Mouse (Mus musculus): ENCODE data around the gene Tango6. TPM values are rescaled to one million over a fixed set of nuclear protein-coding genes. Genes with fewer than 3 reads are reported as not detected.
A peak's percentile ranks its signal among the peaks of the same experiment; 100 is the strongest.

The Tango6 gene
- total RNA-seq, 2 experiments from 2014 or later = 10.5 to 10.8 TPM

DNA sequence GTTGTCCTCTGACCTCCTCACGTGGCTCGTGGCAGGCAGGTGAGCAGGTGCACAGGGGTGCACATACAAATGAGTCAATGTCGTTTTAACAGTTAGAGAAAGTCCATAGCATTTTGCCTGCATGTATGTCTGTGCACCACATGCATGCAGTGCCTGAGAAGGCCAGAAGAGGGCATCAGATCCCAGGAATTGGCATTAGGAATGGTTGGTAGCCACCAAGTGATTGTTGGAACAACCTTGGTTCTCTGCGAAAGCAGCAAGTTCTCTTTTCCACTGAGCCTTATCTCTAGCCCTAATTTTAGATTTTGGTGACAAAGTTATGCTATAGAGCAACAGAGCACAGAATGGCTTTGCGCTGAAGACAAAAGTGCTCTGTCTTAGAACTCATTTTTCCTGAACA lies 16.7 kb downstream of the Tango6 start:
- DNase-seq (ENCODE audit: low spot score) = peak; percentile 70

DNA sequence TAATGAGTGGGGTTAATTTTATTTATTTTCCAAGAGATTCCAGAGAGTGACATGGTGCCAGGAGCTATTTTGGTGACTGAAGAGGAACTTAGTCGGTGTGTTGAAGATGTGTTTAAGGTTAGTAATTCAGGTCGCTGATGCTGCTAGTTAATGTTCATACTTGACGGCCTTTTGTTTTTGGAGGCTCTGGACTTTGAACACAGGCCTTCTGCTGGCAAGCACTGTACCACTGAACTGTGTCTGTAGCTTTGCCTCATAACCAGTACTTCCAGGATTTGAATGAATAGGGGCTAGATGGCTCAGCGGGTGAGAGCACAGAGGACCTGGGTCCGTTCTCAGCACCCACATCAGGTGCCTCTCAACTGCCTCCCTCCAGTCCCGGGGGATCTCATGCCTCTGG lies 17.3 kb downstream of the Tango6 start:
- no peak for DNase-seq (ENCODE audit: low spot score)

DNA sequence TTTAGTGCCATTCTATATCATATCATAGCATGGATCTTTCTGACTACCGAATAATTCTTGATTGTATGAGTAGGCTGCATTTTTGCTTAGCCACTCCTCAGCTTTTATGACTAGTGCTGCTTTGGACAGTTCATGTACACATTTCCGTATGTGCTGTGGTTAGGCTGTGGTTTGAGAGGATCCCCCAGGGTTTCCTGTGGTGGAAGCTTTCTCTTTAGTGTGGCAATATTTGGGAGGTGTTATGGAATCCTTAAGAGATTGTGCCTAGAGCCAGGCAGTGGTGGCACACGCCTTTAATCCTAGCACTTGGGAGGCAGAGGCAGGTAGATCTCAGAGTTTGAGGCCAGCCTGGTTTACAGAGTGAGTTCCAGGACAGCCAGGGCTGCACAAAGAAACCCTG lies 18.5 kb downstream of the Tango6 start:
- no peak for DNase-seq (ENCODE audit: low spot score)

DNA sequence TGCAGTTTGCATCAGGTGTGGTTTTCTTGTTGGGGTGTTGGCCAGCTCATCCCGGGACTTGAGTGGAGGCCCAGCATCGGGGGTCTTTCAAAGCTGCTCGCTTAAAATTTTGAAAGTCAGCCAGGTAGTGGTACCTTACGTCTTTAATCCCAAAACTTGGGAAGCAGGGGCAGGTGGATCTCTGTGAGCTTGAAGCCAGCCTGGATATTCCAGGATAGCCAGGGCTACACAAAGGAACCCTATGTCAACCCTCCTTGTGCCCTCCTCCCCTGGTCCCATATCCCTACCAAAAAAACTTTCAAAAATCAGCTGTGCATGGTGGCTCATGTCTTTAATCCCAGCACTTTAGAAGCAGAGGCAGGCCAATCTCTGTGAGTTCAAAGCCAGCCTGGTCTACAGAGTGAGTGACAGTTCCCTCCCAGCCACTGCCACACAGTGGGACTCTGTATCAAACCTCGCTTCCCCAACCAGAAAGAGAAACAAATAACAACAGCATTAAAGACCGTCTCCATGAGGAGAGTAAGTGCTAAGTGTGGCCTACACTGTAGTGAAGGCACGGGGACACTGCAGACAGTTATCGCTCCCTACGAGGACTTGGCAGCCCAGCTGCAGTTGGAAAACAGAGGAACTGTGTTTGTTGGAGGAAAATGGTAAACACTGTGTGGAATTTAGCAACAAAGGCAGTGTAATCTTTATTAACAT lies 21.5 kb downstream of the Tango6 start:
- no peak for DNase-seq (ENCODE audit: low spot score)

DNA sequence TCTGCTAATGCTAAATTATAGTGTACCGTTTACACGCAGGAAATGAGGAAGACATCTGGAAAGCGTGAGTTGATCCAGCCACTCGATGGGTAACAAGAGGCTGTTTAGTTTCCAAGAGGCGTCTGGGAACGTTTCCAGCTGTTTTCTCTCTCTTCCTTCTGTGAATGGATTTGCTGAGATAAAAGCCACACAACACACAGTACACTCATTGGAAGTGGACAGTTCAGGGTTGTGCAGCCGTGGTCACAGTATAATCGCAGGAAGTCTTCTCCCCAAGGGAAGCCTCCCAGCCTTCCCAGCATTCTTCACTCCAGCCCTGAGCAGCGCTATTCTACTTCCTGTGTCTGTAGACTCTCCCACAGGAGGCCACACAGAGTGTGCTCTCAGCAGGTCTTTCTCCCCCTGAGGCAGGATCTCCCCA lies 22.0 kb downstream of the Tango6 start:
- peak; percentile 38 for DNase-seq (ENCODE audit: low spot score)

DNA sequence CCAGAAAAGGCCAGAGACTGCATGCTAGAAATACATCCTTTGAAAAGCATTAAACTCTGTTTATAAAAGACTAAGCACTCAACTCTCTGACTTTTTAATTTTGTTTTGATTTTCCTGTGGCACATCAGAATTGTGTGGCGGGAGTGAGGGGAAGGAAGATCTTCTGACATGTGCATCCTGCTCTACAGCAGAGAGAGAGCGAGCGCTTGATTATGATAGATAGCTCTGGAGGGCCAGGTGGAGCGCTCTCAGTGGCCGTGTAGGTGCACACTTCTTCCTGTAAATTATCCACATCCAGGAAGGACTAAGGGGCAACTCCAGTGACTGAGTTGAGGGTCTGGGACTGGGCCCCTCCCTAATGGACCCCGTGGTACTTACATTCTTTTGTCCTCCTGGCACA lies 23.3 kb downstream of the Tango6 start:
- no peak for DNase-seq (ENCODE audit: low spot score)

DNA sequence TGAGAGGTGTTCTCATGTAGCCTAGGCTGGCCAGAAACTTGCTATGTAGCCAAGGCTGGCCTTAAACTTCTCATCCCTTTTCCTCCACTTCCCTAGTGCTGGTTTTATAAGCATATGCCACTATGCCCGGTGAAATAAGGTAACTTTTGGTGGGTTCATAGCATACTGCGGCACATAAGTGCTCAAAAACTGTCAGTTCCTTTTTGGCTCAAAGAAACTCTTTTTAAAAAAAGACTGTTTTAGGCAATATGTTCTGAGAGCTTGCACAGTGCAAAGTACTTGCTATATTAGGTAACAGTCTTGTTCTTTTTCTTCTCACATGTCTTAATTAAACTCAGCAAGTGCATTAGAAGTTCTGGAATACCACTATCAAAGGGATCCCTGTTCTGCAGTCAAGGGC lies 27.1 kb downstream of the Tango6 start:
- no peak for DNase-seq (ENCODE audit: low spot score)

DNA sequence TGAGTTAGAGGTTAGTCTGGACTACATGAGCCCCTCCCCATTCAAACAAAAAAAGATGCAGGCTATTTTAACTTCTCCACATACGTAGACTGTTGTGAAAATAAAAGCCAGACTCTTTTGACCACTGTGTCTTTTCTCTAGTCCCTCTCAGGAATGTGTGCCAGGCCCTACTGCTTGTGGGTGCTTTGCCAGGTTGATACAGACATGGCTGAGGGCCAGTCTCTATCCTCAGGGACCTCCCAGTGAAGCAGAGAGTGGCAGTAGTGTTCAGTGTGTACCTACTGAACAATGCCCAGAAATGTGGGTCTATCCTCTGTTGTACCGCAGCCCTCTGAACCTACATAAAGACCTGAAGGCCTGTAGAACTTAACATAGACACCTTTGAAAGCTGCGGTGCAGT lies 29.6 kb downstream of the Tango6 start:
- DNase-seq (ENCODE audit: low spot score) = no peak

DNA sequence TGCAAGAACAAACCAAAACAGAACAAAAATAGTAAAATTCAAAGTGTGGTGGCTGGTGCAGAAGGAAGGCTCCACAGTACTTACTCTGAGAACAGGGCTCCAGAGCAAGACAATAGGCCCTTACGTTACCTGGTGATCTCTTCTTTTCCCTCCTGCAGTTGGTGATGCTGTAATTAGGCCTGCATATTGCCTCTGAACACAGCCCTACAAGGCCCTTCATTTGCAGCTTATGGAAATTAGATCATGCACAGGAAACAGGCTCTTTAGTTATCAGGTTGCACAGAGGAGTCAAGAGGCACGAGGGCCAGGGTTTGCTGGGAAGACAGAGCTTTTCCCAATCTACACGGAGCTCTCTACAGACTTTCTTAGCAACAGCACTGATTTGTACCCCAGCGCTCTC lies 31.4 kb downstream of the Tango6 start:
- DNase-seq (ENCODE audit: low spot score) = no peak

DNA sequence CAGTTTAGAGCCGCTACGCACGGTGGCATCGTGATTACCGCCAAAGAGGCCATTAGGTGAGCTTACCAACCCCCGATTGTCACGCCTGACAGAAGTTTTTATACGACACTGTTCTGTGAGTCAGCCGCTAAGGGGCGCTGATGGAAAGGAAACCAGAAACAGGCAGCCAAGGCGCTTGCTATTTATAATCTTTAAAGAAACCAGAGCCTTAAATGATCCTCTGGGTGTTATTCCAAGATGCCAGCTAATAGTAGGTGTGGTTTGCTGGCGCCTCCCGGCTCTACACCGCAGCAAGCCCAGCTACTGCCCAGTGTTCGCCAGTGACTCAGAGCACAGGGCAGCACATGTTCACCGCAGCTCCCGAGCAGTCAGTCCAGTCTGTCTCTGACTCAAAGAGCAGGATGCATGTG lies 35.2 kb downstream of the Tango6 start:
- peak; percentile 89 for DNase-seq (ENCODE audit: low spot score)

DNA sequence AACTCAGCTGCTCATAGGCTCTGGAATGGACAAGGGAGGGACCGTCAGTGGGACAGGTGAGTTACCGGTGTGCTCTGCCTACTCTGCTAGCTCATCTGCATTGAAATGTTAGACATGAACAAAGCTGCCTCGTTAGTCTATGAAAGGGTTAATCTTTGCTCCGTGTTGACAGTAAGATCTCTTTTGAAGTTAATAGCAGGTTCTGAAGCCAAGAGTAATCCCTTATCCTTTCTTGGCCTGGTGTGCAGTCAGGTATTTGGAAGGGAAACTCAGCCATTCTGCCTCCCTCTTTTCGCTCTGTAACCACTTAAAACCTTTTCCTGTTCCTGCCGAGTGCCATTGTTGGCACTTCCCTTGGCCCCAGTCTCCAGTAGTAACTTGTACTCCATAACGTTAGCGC lies 38.1 kb downstream of the Tango6 start:
- DNase-seq (ENCODE audit: low spot score) = no peak

DNA sequence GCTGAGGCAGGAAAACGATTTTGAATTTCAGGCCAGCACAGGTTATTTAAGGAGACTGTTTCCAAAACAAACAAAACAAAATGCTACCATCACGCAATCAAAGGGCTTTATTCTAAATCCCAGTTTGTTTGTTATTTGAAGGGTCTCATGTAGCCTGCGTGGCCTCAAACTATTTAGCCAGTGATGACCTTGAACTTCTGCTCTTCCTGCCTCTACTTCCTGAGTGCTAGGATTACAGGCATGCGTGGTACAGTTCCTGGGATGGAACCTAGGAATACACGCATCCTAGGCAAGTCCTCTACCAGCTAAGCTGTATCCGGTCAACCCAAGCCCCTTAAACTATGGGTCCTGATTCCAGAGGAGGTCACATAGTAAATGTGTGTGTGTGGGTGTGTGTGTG lies 39.6 kb downstream of the Tango6 start:
- no peak for DNase-seq (ENCODE audit: low spot score)

DNA sequence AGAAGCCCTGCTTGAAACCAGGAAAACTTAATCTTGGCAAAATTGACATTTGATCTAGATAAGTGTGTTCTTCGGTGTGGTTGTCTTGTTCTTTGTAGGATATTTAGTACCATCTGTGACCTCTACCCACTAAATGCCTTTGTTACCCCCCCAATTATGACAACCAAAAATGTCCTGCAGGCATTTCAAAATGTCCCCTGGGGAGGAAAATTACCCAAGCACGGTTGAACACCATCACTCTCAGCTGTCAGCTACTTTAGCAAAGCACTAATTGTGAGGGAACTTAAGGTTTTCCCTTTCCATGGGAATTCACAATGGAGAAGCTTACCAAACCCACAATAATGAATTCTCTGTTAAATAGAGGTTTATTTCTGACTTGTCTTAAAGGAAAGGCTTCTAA lies 41.1 kb downstream of the Tango6 start:
- no peak for DNase-seq (ENCODE audit: low spot score)

DNA sequence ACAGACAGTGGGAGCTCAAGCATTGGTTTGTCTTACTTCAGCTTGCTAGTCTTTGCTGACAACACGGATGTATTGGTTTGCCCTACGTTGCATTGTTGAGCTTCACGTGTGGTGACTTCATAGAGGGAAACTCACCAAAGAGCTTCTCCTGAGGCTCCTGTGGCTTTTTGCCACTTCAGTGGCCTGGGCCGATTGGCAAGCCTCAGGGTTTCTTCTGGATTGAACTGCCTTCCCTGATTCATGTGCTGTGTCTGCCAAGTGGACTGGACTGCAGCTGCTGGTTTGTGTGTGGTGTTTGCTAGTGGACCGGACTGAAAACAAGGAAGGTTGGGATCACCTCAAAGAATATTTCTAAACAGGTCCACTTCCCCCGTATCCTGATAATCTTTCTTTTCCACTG lies 43.7 kb downstream of the Tango6 start:
- DNase-seq (ENCODE audit: low spot score) = no peak

DNA sequence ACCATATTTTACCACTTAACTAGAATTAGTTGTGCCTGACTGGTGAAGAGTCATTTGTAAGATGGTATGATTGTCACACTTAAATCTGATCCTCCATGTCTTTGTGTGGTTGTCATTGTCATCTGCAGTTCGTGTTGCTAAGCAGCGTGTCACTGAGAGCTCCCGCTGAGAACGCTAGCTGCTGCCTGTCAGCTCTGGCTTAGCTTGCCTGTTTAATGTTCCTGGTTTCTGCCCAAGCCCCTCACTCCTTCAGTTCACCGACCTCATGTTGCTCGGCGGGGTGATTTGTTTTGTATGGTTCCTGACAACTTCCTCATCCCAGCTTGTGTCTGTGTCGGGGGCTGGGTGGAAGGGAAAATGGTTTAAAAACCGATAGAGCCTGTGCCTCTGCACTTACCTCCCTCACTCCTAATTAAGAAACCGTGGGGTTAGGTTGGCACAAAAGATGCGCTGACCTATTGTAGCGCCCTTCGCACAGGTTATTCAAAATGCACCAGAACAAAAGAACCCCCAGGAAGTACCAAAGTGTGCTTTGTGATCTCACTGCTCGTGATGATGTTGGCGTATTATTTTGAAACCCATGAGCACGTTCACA lies 44.5 kb downstream of the Tango6 start:
- no peak for DNase-seq (ENCODE audit: low spot score)

DNA sequence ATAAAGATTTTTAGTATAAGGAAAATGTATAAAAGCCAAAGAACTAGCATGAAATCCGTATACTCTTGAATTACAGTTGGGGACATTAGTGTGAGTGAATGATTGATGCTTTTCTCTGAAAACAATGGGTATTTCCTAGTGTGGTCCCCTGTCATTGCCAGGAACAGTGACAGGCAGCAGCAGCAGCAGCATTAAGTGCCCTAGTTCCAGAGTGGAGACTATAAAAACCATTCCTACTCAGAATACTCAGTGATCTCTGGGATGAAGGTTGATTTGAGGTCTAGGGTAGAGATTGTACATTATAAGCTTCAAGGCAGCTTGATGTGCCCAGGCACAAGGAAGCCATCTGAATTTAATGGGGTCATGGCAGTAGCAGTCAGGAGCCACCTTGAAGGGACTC lies 45.0 kb downstream of the Tango6 start:
- no peak for DNase-seq (ENCODE audit: low spot score)

DNA sequence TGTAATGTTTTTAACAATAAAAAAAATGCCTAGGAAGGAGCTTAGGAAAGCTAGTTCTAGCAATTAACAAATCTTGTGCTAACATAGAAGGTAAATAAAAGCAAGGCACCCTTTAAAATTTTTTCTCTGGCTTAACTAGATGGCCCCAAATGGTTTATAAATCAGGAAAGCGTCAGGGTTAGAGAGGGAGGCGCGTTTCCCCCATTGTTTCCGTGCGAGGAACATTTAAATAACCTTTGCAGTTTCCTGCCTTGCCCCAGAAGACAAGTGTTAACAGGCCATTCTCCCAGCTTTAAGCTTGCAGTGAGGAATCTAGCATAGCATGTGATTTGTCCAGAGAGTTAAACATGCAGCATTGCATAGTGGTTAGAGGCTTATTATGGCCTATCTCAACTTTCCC lies 50.1 kb downstream of the Tango6 start:
- no peak for DNase-seq (ENCODE audit: low spot score)

DNA sequence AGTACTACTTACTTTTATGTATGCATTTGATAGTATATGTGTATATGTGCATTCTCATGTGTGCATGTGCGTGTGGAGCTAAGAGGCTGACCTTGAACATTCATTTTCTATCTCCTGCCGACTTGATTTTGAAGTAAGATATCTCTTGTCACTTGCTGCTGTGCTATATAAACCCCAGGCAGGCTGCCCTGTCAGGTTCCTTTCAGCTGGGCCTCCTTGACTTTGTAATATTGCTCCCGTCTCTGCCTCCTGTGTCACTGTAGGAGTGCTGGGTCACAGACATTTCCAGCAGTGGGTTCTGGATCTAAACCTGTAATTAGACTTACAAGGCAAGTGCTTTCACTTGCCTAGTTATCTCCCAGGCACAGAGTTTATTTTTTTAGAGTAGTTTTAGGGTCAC lies 50.8 kb downstream of the Tango6 start:
- peak; percentile 39 for DNase-seq (ENCODE audit: low spot score)

DNA sequence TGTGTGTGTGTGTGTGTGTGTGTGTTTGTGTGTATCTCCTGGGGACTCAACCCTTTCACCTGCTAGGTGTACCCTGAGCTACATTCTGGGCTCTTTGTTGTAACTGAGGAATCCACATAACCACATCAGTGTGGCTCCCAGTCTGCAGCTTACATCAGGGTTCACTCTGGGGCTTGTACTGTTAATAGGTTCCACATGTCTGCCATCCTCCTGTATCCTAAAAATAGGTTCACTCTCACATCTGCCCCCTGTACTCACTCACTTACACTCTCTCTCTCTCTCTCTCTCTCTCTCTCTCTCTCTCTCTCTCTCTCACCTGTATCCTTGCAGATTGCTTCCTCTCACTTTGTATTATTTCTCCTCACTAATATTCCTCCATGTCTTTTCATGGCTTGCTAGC lies 51.4 kb downstream of the Tango6 start:
- DNase-seq (ENCODE audit: low spot score) = peak; percentile 32

DNA sequence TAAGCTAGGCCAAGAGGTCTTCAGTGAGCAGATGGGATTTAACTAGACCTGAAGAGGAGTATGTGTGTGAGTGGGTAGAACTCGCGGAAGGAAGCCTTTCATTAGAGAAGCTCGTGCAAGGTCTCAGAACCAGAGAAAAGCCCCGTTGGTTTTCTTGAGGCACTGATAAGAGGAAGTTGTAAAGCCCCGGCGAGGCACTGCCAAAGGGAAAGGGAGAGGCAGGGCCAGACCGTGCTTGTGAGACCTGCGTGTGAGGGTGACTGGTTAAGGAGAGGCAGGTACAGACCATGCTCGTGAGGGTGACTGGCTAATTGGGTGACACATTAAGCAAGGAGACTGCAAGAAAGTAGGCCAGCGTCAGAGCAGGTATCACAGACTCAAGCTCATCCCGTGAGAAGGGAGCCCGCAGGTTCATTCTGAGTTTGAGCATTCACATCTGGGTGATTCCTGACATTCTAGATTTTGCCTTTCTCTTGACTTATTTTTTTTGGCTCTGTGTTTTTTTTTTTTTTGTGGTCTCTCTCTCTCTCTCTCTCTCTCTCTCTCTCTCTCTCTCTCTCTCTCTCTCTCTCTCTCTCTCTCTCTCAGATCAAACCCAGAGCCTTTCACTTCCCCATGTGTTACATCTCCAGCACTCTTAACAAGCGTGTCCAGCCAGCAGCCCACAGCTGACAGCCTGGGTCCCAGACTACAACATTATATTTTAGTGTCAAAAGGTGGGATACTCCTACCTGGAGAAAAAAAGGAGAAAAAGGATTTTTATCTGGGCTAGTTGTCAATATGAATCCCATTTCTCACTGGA lies 54.2 kb downstream of the Tango6 start:
- DNase-seq (ENCODE audit: low spot score) = no peak

DNA sequence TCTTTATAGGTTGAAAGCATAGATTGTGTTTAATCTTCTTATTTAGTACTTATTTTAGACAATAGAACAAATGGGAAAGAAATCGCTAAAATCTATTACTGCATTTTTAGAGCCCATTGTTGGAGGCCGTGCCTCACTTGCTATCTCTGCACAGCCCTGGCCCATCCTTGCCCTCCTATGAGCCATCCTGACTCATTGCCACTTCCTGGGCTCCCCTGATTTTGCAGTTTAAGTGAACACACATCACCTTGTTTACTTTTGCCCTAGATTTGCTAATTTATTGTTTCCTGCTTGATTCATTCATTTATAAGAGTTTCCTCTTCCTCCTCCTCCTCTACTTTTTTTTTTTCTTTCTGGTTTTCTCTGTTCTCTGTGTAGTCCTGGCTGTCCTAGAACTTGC lies 55.0 kb downstream of the Tango6 start:
- DNase-seq (ENCODE audit: low spot score) = no peak

DNA sequence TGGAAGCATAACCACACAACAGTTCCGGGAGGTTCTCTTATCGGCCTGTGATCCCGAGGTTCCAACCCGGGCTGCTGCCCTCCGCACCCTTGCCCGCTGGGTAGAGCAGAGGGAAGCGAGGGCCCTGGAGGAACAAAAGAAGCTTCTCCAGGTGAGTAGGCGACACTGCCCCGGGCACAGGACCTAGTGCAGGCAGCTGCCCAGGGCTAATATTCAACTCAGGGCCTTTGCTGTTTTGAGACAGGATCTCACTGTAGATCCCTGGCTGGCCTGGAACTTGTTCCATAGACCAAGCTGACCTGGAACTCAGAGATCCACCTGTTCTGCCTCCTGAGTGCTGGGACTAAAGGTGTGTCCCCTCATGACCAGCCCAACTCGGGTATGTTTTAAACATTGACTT lies 59.5 kb downstream of the Tango6 start:
- DNase-seq (ENCODE audit: low spot score) = no peak

DNA sequence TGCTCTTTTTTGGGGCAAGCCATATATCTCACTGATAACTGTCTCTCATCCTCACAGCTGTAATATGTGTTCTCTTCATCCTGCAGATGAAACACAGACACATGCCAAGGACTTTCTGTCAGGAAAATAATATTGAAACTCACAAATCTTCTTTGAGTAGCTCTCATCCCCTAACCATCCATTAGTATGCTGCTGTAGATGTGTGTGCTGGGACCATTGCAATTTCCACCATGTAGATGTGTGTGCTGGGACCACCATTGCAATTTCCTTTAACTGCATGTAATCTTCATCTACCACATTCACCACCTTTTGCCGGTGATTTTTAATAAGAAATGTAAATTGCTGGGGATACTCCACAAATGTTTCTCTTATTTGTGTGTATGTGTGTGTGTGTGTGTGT lies 60.5 kb downstream of the Tango6 start:
- DNase-seq (ENCODE audit: low spot score) = no peak

Measured in gastrocnemius, adult 18-20 months (tissue).